In genomic region chrX:155214291-155215136, GRCm38 (mm10) we compare ENCODE assay signal across 8 mouse cellular contexts. TPM values are rescaled to one million over a fixed set of nuclear protein-coding genes. Genes with fewer than 3 reads are reported as not detected.
DNase-seq lines count a peak whose midpoint lies in the region; ATAC-seq and TF ChIP-seq lines count a peak whose summit lies in the region.
"Had no signal": no experiment of that assay in that cellular context is flagged by ENCODE, and none has a peak within 500 bp of the region (broad histone marks: within the 10 kb centered on the region; RNA-seq: fewer than 3 reads in every experiment).

No protein-coding gene starts in this region.

- 74% methylated on average over 5 of the region's 5 CpGs for WGBS in kidney, postnatal 0 days
- WGBS in intestine, embryonic 14.5 days = 77% methylated on average over 5 of the region's 5 CpGs
- 49% methylated on average over 3 of the region's 5 CpGs for WGBS in macrophage (ENCODE audit: missing documents)

- peak overlapping the region; percentile 51 for H3K4me2 ChIP-seq in kidney, postnatal 0 days (ENCODE audit: low read length)
- peak overlapping the region; percentile 47; the same call in 1 of the 2 replicates for H3K4me2 ChIP-seq in intestine, embryonic 14.5 days (ENCODE audit: low read length)

- H3K4me3 ChIP-seq in kidney, postnatal 0 days (replicated peaks; ENCODE audit: low read depth, low read length) = peak overlapping the region; percentile 54
- H3K4me3 ChIP-seq in intestine, embryonic 14.5 days (ENCODE audit: low read depth, low read length) = peak overlapping the region; percentile 51; the same call in 1 of the 2 replicates
- H3K4me3 ChIP-seq in macrophage (ENCODE audit: inconsistent target) = peak overlapping the region; percentile 69

- TF ChIP-seq CTCF in kidney, postnatal 0 days (IDR thresholded peaks at IDR 0.05; ENCODE audit: low read depth) = no peak

- peak; percentile 17 for DNase-seq in kidney, postnatal 0 days (ENCODE audit: low spot score)
- no peak for DNase-seq in kidney, postnatal 36 days
- DNase-seq in MEL-GATA-1-ER (ENCODE audit: extremely low read depth, low read depth) = peak; percentile 63
- DNase-seq in intestine, embryonic 14.5 days (ENCODE audit: low spot score) = no peak
- no peak for DNase-seq in gastrocnemius, adult 18-20 months (ENCODE audit: low spot score)
- DNase-seq in frontal cortex, adult 2 months (ENCODE audit: extremely low spot score in 1 of 2, low spot score in 1 of 2) = no peak
- DNase-seq: thymus, postnatal 4 days had no signal

- no peaks in the 10 kb centered on the region for H3K9me3 ChIP-seq in kidney, postnatal 0 days (replicated peaks; ENCODE audit: low read length)
- no peaks in the 10 kb centered on the region for H3K9me3 ChIP-seq in intestine, embryonic 14.5 days (ENCODE audit: control insufficient read depth, low read length)

- peaks cover 27% of the 10 kb centered on the region for H3K79me2 ChIP-seq in macrophage (ENCODE audit: inconsistent target)

- H3K27ac ChIP-seq in kidney, postnatal 0 days = no peak overlapping the region
- no peak overlapping the region for H3K27ac ChIP-seq in intestine, embryonic 14.5 days (ENCODE audit: low read depth)
- H3K27ac ChIP-seq in macrophage = peak overlapping the region; percentile 90

- H3K27me3 ChIP-seq in kidney, postnatal 0 days (ENCODE audit: insufficient read depth, low read length) = no peaks in the 10 kb centered on the region
- no peaks in the 10 kb centered on the region for H3K27me3 ChIP-seq in intestine, embryonic 14.5 days (replicated peaks; ENCODE audit: control insufficient read depth, insufficient read depth, low read length)

- H3K4me1 ChIP-seq in kidney, postnatal 0 days (replicated peaks; ENCODE audit: insufficient read depth, low read length) = no peaks in the 10 kb centered on the region
- no peaks in the 10 kb centered on the region for H3K4me1 ChIP-seq in intestine, embryonic 14.5 days (replicated peaks; ENCODE audit: control insufficient read depth, insufficient read depth, low read length)

- no peaks in the 10 kb centered on the region for H3K36me3 ChIP-seq in kidney, postnatal 0 days (ENCODE audit: insufficient read depth, low read length)
- no peaks in the 10 kb centered on the region for H3K36me3 ChIP-seq in intestine, embryonic 14.5 days (ENCODE audit: control insufficient read depth, insufficient read depth, low read length)
- no peaks in the 10 kb centered on the region for H3K36me3 ChIP-seq in macrophage (ENCODE audit: inconsistent target)

- no peak overlapping the region for H3K9ac ChIP-seq in kidney, postnatal 0 days (ENCODE audit: low read depth, low read length)
- H3K9ac ChIP-seq in intestine, embryonic 14.5 days (ENCODE audit: low read length) = no peak overlapping the region

- ATAC-seq in kidney, postnatal 0 days (replicated peaks; ENCODE audit: low FRiP score, low read depth) = no peak
- ATAC-seq in intestine, embryonic 14.5 days (replicated peaks; ENCODE audit: low FRiP score, low TSS enrichment, low read depth) = no peak

RNA-seq across cellular contexts. Expression of gene Sat1, which starts 1.7 kb away (rescaled TPM):
- polyA plus RNA-seq in kidney, postnatal 0 days (2015; fragmentation: Nextera tagmentation; extraction: Ambion mirVana) = 510 and 558 TPM in 2 replicates
- polyA plus RNA-seq in intestine, embryonic 14.5 days (2014; fragmentation: Nextera tagmentation; extraction: Ambion mirVana) = 182 and 187 TPM in 2 replicates
- total RNA-seq in macrophage (2018; cell fraction: chromatin; rRNA removed) = 1,000 to 10,000 TPM in 25 of 26 experiments, 100 to 1,000 TPM in 1; 980 to 3,396 (median 1,945) TPM
- total RNA-seq in macrophage (2018; cell fraction: cytosol; rRNA removed) = 100 to 1,000 TPM; 322 to 833 (median 593) TPM
- 1,000 to 10,000 TPM in 22 of 26 experiments, 100 to 1,000 TPM in 4; 882 to 3,224 (median 1,729) TPM for total RNA-seq in macrophage (2018; cell fraction: nucleus; rRNA removed)
- polyA plus RNA-seq in macrophage (2018) = 320 to 1,287 TPM (median 826 TPM) in 3 replicates
- total RNA-seq in gastrocnemius, adult 18-20 months (2021) = 10 to 100 TPM; 17.1 to 25.8 TPM
- 99.6 and 107 TPM in 2 replicates for polyA plus RNA-seq in frontal cortex, adult 2 months (2012; rRNA removed)

RNA-seq across cellular contexts. Expression of gene Acot9, which starts 47.7 kb away (rescaled TPM):
- 63.9 and 66.5 TPM in 2 replicates for polyA plus RNA-seq in kidney, postnatal 0 days (2015; fragmentation: Nextera tagmentation; extraction: Ambion mirVana)
- 30.7 and 33.7 TPM in 2 replicates for polyA plus RNA-seq in intestine, embryonic 14.5 days (2014; fragmentation: Nextera tagmentation; extraction: Ambion mirVana)
- 100 to 1,000 TPM in 7 of 26 experiments, 10 to 100 TPM in 19; 40.2 to 138 (median 63.6) TPM for total RNA-seq in macrophage (2018; cell fraction: chromatin; rRNA removed)
- 10 to 100 TPM; 37.5 to 69.4 (median 43.7) TPM for total RNA-seq in macrophage (2018; cell fraction: cytosol; rRNA removed)
- total RNA-seq in macrophage (2018; cell fraction: nucleus; rRNA removed) = 100 to 1,000 TPM in 2 of 26 experiments, 10 to 100 TPM in 24; 29.8 to 115 (median 47.4) TPM
- polyA plus RNA-seq in macrophage (2018) = 36.0 to 44.3 TPM (median 38.9 TPM) in 3 replicates
- 10 to 100 TPM; 18.0 to 18.8 TPM for total RNA-seq in gastrocnemius, adult 18-20 months (2021)
- polyA plus RNA-seq in frontal cortex, adult 2 months (2012; rRNA removed) = 12.6 and 15.7 TPM in 2 replicates

Comparison
In these comparisons a context has a peak if more than half of its experiments do, and no peak if none do; other contexts are left out.
1. DNase-seq: peak in kidney, postnatal 0 days (single experiment) and MEL-GATA-1-ER (single experiment); none in kidney, postnatal 36 days (0 of 2), intestine, embryonic 14.5 days (single experiment), gastrocnemius, adult 18-20 months (single experiment) and frontal cortex, adult 2 months (0 of 2).
2. Peak in every context shown above with its lines, with median percentiles within 50 percentile points of each other: H3K4me3 ChIP-seq.